Mouse (Mus musculus) cortical plate, adult 2 months (tissue): ENCODE measurements around the gene Hps6. TPM values are rescaled to one million over a fixed set of nuclear protein-coding genes. Genes with fewer than 3 reads are reported as not detected.

ENCODE experiments used
- H3K27ac ChIP-seq: fragments of 200-500 bp; 2 replicates; pipeline ENCODE4 v1.5.1; 2012; ENCODE audit warnings: low read length, control low read depth, inconsistent platforms; ENCODE audit not compliant: insufficient read depth
- H3K4me1 ChIP-seq: fragments of 200-500 bp; 2 replicates; pipeline ENCODE4 v1.6.1; 2011; ENCODE audit warnings: low read length; ENCODE audit not compliant: control insufficient read depth, insufficient read depth
- H3K4me3 ChIP-seq: fragments of 200-500 bp; 2 replicates; pipeline ENCODE4 v1.5.1; 2011; ENCODE audit warnings: mild to moderate bottlenecking, low read length, control low read depth; ENCODE audit not compliant: insufficient read depth
- CTCF ChIP-seq: fragments of 200-500 bp; IDR thresholded peaks from 2 replicates; pipeline ENCODE4 v1.5.1; 2011; ENCODE audit warnings: mild to moderate bottlenecking, control low read depth, low read length; ENCODE audit not compliant: insufficient read depth; ENCODE audit errors: extremely low read depth
- POLR2A ChIP-seq: fragments of 200-500 bp; IDR thresholded peaks from 2 replicates; pipeline ENCODE4 v1.6.1; 2011; ENCODE audit warnings: mild to moderate bottlenecking, low read length, control low read depth; ENCODE audit not compliant: insufficient read depth; ENCODE audit errors: extremely low read depth
- polyA plus RNA-seq: library from polyadenylated mRNA; depleted of rRNA; stranded (reverse); fragments of >200 nt; gene quantifications from 2 replicates; pipeline ENCODE4 v1.2.3, GENCODE M21; 2012

Gene Hps6
- polyA plus RNA-seq, 1 experiment, result 4.9 TPM

- no peak overlapping the region for H3K4me3 ChIP-seq
- TF ChIP-seq POLR2A (no peak), CTCF (no peak)
- peaks cover 30% of the 10 kb centered on the region for H3K4me1 ChIP-seq
- H3K27ac ChIP-seq, result no peak overlapping the region; the same call in 1 of the 2 replicates
Observed at GRCm38 (mm10) chr19:46037243-46037924, 34.1 kb downstream of the Hps6 start.

- TF ChIP-seq POLR2A (no peak), CTCF (no peak)
- Histone ChIP-seq H3K4me1 (peaks cover 35% of the 10 kb centered on the region), H3K27ac (no peak overlapping the region; the same call in 1 of the 2 replicates), H3K4me3 (peak overlapping the region; percentile 60; the same call in 1 of the 2 replicates)
Observed at GRCm38 (mm10) chr19:46037925-46038850, 34.9 kb downstream of the Hps6 start.

- H3K4me1 ChIP-seq, result peaks cover 36% of the 10 kb centered on the region
- H3K4me3 ChIP-seq, result peak overlapping the region; percentile 60
- H3K27ac ChIP-seq, result no peak overlapping the region
- TF ChIP-seq CTCF, result no peak
- TF ChIP-seq POLR2A, result no peak
Observed at GRCm38 (mm10) chr19:46038851-46039260, 35.5 kb downstream of the Hps6 start.

GRCm38 (mm10) chr19:46039478-46039877 lies 36.2 kb downstream of the Hps6 start:
- Histone ChIP-seq H3K27ac (peak overlapping the region; percentile 87), H3K4me3 (peak overlapping the region; percentile 60), H3K4me1 (peaks cover 38% of the 10 kb centered on the region)
- TF ChIP-seq POLR2A (peak; percentile 43; the same call in 1 of the 2 replicates), CTCF (no peak)

GRCm38 (mm10) chr19:46040149-46040902 lies 37.0 kb downstream of the Hps6 start:
- Histone ChIP-seq H3K4me3 (peak overlapping the region; percentile 60; the same call in 1 of the 2 replicates), H3K4me1 (peaks cover 38% of the 10 kb centered on the region), H3K27ac (peak overlapping the region; percentile 87; the same call in 1 of the 2 replicates)
- TF ChIP-seq CTCF (no peak), POLR2A (no peak)

GRCm38 (mm10) chr19:46041299-46041932 lies 38.1 kb downstream of the Hps6 start:
- TF ChIP-seq CTCF (no peak), POLR2A (no peak)
- Histone ChIP-seq H3K4me1 (peaks cover 38% of the 10 kb centered on the region), H3K27ac (peak overlapping the region; percentile 76), H3K4me3 (peak overlapping the region; percentile 77; the same call in 1 of the 2 replicates)

GRCm38 (mm10) chr19:46041933-46042475 lies 38.7 kb downstream of the Hps6 start:
- H3K4me1 ChIP-seq, result peaks cover 36% of the 10 kb centered on the region
- TF ChIP-seq CTCF, result no peak
- TF ChIP-seq POLR2A, result no peak
- peak overlapping the region; percentile 77 for H3K4me3 ChIP-seq
- H3K27ac ChIP-seq, result peak overlapping the region; percentile 90

GRCm38 (mm10) chr19:46042476-46043011 lies 39.2 kb downstream of the Hps6 start:
- Histone ChIP-seq H3K4me3 (peak overlapping the region; percentile 77), H3K27ac (peak overlapping the region; percentile 90), H3K4me1 (peaks cover 33% of the 10 kb centered on the region)
- peak; percentile 72; the same call in 1 of the 2 replicates for TF ChIP-seq POLR2A
- no peak for TF ChIP-seq CTCF
